Mouse (Mus musculus) lung, embryonic 14.5 days (tissue): ENCODE results near the gene Ptf1a. TPM values are rescaled to one million over a fixed set of nuclear protein-coding genes. Genes with fewer than 3 reads are reported as not detected.

ENCODE experiments used
- ATAC-seq: fragments of 200-750 bp; cut with Nextera tagmentation; 2 replicates; pipeline ENCODE4 v1.8.0; 2017; ENCODE audit warnings: mild to moderate bottlenecking, moderate TSS enrichment, moderate library complexity; ENCODE audit not compliant: insufficient read depth
- DNase-seq: peaks from one replicate; pipeline ENCODE4 v3.0.0-alpha.2; 2015
- H3K27ac ChIP-seq: fragments of 300-500 bp; sonication (generic); 2 replicates; pipeline ENCODE4 v1.5.1; 2014; ENCODE audit warnings: low read depth, mild to moderate bottlenecking, moderate library complexity
- H3K27me3 ChIP-seq: fragments of 300-500 bp; sonication (generic); 2 replicates; pipeline ENCODE4 v1.6.1; 2014; ENCODE audit warnings: low read length, control low read depth; ENCODE audit not compliant: insufficient read depth
- H3K36me3 ChIP-seq: fragments of 300-500 bp; sonication (generic); 2 replicates; pipeline ENCODE4 v1.6.1; 2014; ENCODE audit warnings: control low read depth; ENCODE audit not compliant: insufficient read depth
- H3K4me1 ChIP-seq: fragments of 300-500 bp; sonication (generic); 2 replicates; pipeline ENCODE4 v1.6.1; 2014; ENCODE audit warnings: antibody characterized with exemption, control low read depth; ENCODE audit not compliant: insufficient read depth
- H3K4me2 ChIP-seq: fragments of 300-500 bp; sonication (generic); 2 replicates; pipeline ENCODE4 v1.6.1; 2014; ENCODE audit warnings: mild to moderate bottlenecking
- H3K4me3 ChIP-seq: fragments of 300-500 bp; sonication (generic); 2 replicates; pipeline ENCODE4 v1.5.1; 2014; ENCODE audit warnings: low read depth, low read length
- H3K9ac ChIP-seq: fragments of 300-500 bp; sonication (generic); 2 replicates; pipeline ENCODE4 v1.6.1; 2014
- H3K9me3 ChIP-seq: fragments of 300-500 bp; sonication (generic); 2 replicates; pipeline ENCODE4 v1.6.1; 2016; ENCODE audit warnings: low read depth, low read length, control low read depth
- CTCF ChIP-seq: IDR thresholded peaks from 2 replicates; pipeline ENCODE4 v1.5.1; 2016; ENCODE audit warnings: antibody characterized with exemption, low read depth
- WGBS: fragments of 180-500 bp; shearing (Covaris S2); extraction: QIAGEN DNeasy Blood & Tissue Kit; methylation state at CpG from one replicate; pipeline ENCODE4 v1.1.7; 2014; 5-methylcytosine and 5-hydroxymethylcytosine counted together
- polyA plus RNA-seq: library from polyadenylated mRNA; unstranded; fragments of >200 nt; fragmentation: Nextera tagmentation; extraction: Ambion mirVana; gene quantifications from 2 replicates; pipeline ENCODE4 v1.2.1, GENCODE M21; 2014

The Ptf1a gene
- polyA plus RNA-seq, 1 experiment from 2014 or later = not detected

GRCm38 (mm10) chr2:19419686-19420345 lies 25.6 kb upstream of the Ptf1a start:
- Histone ChIP-seq H3K4me2 (no peak overlapping the region), H3K4me3 (no peak overlapping the region), H3K9ac (no peak overlapping the region), H3K4me1 (no peaks in the 10 kb centered on the region), H3K27ac (no peak overlapping the region), H3K9me3 (no peaks in the 10 kb centered on the region), H3K27me3 (no peaks in the 10 kb centered on the region), H3K36me3 (no peaks in the 10 kb centered on the region)
- ATAC-seq = no peak
- DNase-seq = no peak
- TF ChIP-seq CTCF = no peak
- 48% methylated on average over 1 of the region's 1 CpGs for WGBS

- peaks cover 4% of the 10 kb centered on the region; the same call in 1 of the 2 replicates for H3K27me3 ChIP-seq
- TF ChIP-seq CTCF = no peak
- H3K9ac ChIP-seq = no peak overlapping the region
- no peak overlapping the region for H3K4me2 ChIP-seq
- H3K27ac ChIP-seq = no peak overlapping the region
- no peaks in the 10 kb centered on the region for H3K36me3 ChIP-seq
- H3K4me1 ChIP-seq = no peaks in the 10 kb centered on the region
- H3K4me3 ChIP-seq = no peak overlapping the region
- no peak for ATAC-seq
- no peak for DNase-seq
- H3K9me3 ChIP-seq = no peaks in the 10 kb centered on the region
These were observed 23.2 kb upstream of the Ptf1a start for GRCm38 (mm10) chr2:19422226-19422625.

- Histone ChIP-seq H3K27ac (no peak overlapping the region), H3K9ac (no peak overlapping the region), H3K4me1 (no peaks in the 10 kb centered on the region), H3K36me3 (no peaks in the 10 kb centered on the region), H3K4me2 (no peak overlapping the region), H3K27me3 (peaks cover 4% of the 10 kb centered on the region; the same call in 1 of the 2 replicates), H3K9me3 (no peaks in the 10 kb centered on the region), H3K4me3 (no peak overlapping the region)
- 78% methylated on average over 6 of the region's 6 CpGs for WGBS
- ATAC-seq (no peak), DNase-seq (no peak)
- TF ChIP-seq CTCF = no peak
These were observed 22.4 kb upstream of the Ptf1a start for GRCm38 (mm10) chr2:19423086-19423485.

- Histone ChIP-seq H3K27ac (no peak overlapping the region), H3K4me3 (no peak overlapping the region), H3K36me3 (no peaks in the 10 kb centered on the region), H3K9ac (no peak overlapping the region), H3K27me3 (peaks cover 60% of the 10 kb centered on the region), H3K4me1 (no peaks in the 10 kb centered on the region), H3K9me3 (no peaks in the 10 kb centered on the region), H3K4me2 (no peak overlapping the region)
- ATAC-seq (no peak), DNase-seq (peak; percentile 90)
- no peak for TF ChIP-seq CTCF
- WGBS = 2% methylated on average over 10 of the region's 10 CpGs
These were observed 16.4 kb upstream of the Ptf1a start for GRCm38 (mm10) chr2:19429031-19429430.

- 6% methylated on average over 31 of the region's 31 CpGs for WGBS
- no peak overlapping the region for H3K27ac ChIP-seq
- TF ChIP-seq CTCF = no peak
- no peaks in the 10 kb centered on the region for H3K4me1 ChIP-seq
- peaks cover 66% of the 10 kb centered on the region for H3K27me3 ChIP-seq
- no peak overlapping the region for H3K9ac ChIP-seq
- H3K36me3 ChIP-seq = no peaks in the 10 kb centered on the region
- H3K4me2 ChIP-seq = no peak overlapping the region
- H3K9me3 ChIP-seq = no peaks in the 10 kb centered on the region
- DNase-seq (no peak), ATAC-seq (no peak)
- no peak overlapping the region for H3K4me3 ChIP-seq
These were observed 15.5 kb upstream of the Ptf1a start for GRCm38 (mm10) chr2:19429691-19430690.

- peaks cover 71% of the 10 kb centered on the region for H3K27me3 ChIP-seq
- TF ChIP-seq CTCF = no peak
- H3K9me3 ChIP-seq = no peaks in the 10 kb centered on the region
- H3K4me3 ChIP-seq = no peak overlapping the region; the same call in 1 of the 2 replicates
- no peaks in the 10 kb centered on the region for H3K4me1 ChIP-seq
- DNase-seq (peak; percentile 25), ATAC-seq (no peak)
- H3K36me3 ChIP-seq = no peaks in the 10 kb centered on the region
- no peak overlapping the region for H3K9ac ChIP-seq
- WGBS = 1% methylated on average over 33 of the region's 33 CpGs
- no peak overlapping the region for H3K27ac ChIP-seq
- peak overlapping the region; percentile 36; the same call in 1 of the 2 replicates for H3K4me2 ChIP-seq
These were observed 14.7 kb upstream of the Ptf1a start for GRCm38 (mm10) chr2:19430746-19431145.

- WGBS = 0% methylated on average over 18 of the region's 18 CpGs
- peak; percentile 44 for DNase-seq
- H3K27me3 ChIP-seq = peaks cover 72% of the 10 kb centered on the region
- no peak overlapping the region for H3K9ac ChIP-seq
- no peak overlapping the region for H3K4me2 ChIP-seq
- no peak overlapping the region; the same call in 1 of the 2 replicates for H3K4me3 ChIP-seq
- no peaks in the 10 kb centered on the region for H3K36me3 ChIP-seq
- no peak overlapping the region for H3K27ac ChIP-seq
- H3K9me3 ChIP-seq = no peaks in the 10 kb centered on the region
- ATAC-seq = no peak
- peak; percentile 51 for TF ChIP-seq CTCF
- H3K4me1 ChIP-seq = no peaks in the 10 kb centered on the region
These were observed 14.3 kb upstream of the Ptf1a start for GRCm38 (mm10) chr2:19431186-19431585.
